Mouse (Mus musculus): Measurements from ENCODE around the gene Cryba2. TPM values are rescaled to one million over a fixed set of nuclear protein-coding genes. Genes with fewer than 3 reads are reported as not detected.

Gene Cryba2
- polyA plus RNA-seq, 1 experiment from 2014 or later = not detected

MicroRNAs encoded within 50 kb of the gene (microRNA counts, 519-probe panel; counts per million panel counts)
- microRNA mmu-miR-375 = not detected

Small RNAs within 50 kb of the gene (microRNA-seq; reads per million reads assigned to microRNA genes)
- gene Mir375 = 954 reads per million, percentile 74 among the genes with 10 or more reads in this experiment

Other genes starting within 250 kb of the Cryba2 start
- gene Ttll4, start 231.4 kb downstream of the Cryba2 start, polyA plus RNA-seq (2014; fragmentation: Nextera tagmentation; extraction: Ambion mirVana) = 42.4 and 51.5 TPM in 2 replicates
- gene Cyp27a1, start 179.6 kb downstream of the Cryba2 start, polyA plus RNA-seq (2014; fragmentation: Nextera tagmentation; extraction: Ambion mirVana) = 16.0 and 19.8 TPM in 2 replicates
- gene Prkag3, start 143.9 kb downstream of the Cryba2 start, polyA plus RNA-seq (2014; fragmentation: Nextera tagmentation; extraction: Ambion mirVana) = not detected in 2 replicates
- gene Wnt6, start 121.3 kb downstream of the Cryba2 start, polyA plus RNA-seq (2014; fragmentation: Nextera tagmentation; extraction: Ambion mirVana) = 21.2 and 27.4 TPM in 2 replicates
- 1.4 and 1.6 TPM in 2 replicates for gene Wnt10a, start 101.6 kb downstream of the Cryba2 start, polyA plus RNA-seq (2014; fragmentation: Nextera tagmentation; extraction: Ambion mirVana)
- gene Cdk5r2, start 38.2 kb downstream of the Cryba2 start, polyA plus RNA-seq (2014; fragmentation: Nextera tagmentation; extraction: Ambion mirVana) = not detected in 2 replicates
- gene Fev, start 7.7 kb downstream of the Cryba2 start, polyA plus RNA-seq (2014; fragmentation: Nextera tagmentation; extraction: Ambion mirVana) = not detected in 2 replicates
- not detected in 2 replicates for gene Cfap65, start 42.5 kb upstream of the Cryba2 start, polyA plus RNA-seq (2014; fragmentation: Nextera tagmentation; extraction: Ambion mirVana)
- gene Ihh, start 58.5 kb upstream of the Cryba2 start, polyA plus RNA-seq (2014; fragmentation: Nextera tagmentation; extraction: Ambion mirVana) = 0.27 and 0.61 TPM in 2 replicates
- gene Nhej1, start 232.1 kb upstream of the Cryba2 start, polyA plus RNA-seq (2014; fragmentation: Nextera tagmentation; extraction: Ambion mirVana) = 11.2 and 12.7 TPM in 2 replicates
- gene Slc23a3, start 240.7 kb upstream of the Cryba2 start, polyA plus RNA-seq (2014; fragmentation: Nextera tagmentation; extraction: Ambion mirVana) = not detected in 2 replicates
- gene Cnppd1, start 249.6 kb upstream of the Cryba2 start, polyA plus RNA-seq (2014; fragmentation: Nextera tagmentation; extraction: Ambion mirVana) = 37.9 and 38.1 TPM in 2 replicates
- 30.4 and 32.6 TPM in 2 replicates for gene Retreg2, start 249.6 kb upstream of the Cryba2 start, polyA plus RNA-seq (2014; fragmentation: Nextera tagmentation; extraction: Ambion mirVana)

Data from limb, embryonic 11.5 days (tissue).